Mouse (Mus musculus) midbrain, embryonic 13.5 days (tissue): ENCODE measurements around the gene Ccl1. TPM values are rescaled to one million over a fixed set of nuclear protein-coding genes. Genes with fewer than 3 reads are reported as not detected.

Experiments used
- ATAC-seq: fragments of 200-750 bp; cut with Nextera tagmentation; 2 replicates; pipeline ENCODE4 v1.8.0; 2017; ENCODE audit warnings: mild to moderate bottlenecking, moderate TSS enrichment, moderate library complexity
- H3K27ac ChIP-seq: fragments of 300-500 bp; sonication (generic); 2 replicates; pipeline ENCODE4 v1.5.1; 2015; ENCODE audit warnings: inconsistent platforms, mild to moderate bottlenecking, moderate library complexity
- H3K27me3 ChIP-seq: fragments of 300-500 bp; sonication (generic); 2 replicates; pipeline ENCODE4 v1.6.1; 2015; ENCODE audit warnings: mild to moderate bottlenecking, inconsistent platforms
- H3K36me3 ChIP-seq: fragments of 300-500 bp; sonication (generic); 2 replicates; pipeline ENCODE4 v1.6.1; 2015; ENCODE audit warnings: mild to moderate bottlenecking, inconsistent platforms
- H3K4me1 ChIP-seq: fragments of 300-500 bp; sonication (generic); replicated peaks from 2 replicates; pipeline ENCODE4 v1.6.1; 2015; ENCODE audit warnings: inconsistent platforms
- H3K4me2 ChIP-seq: fragments of 300-500 bp; sonication (generic); replicated peaks from 2 replicates; pipeline ENCODE4 v1.6.1; 2015; ENCODE audit warnings: moderate library complexity, mild to moderate bottlenecking, inconsistent platforms
- H3K4me3 ChIP-seq: fragments of 300-500 bp; sonication (generic); replicated peaks from 2 replicates; pipeline ENCODE4 v1.5.1; 2015; ENCODE audit warnings: mild to moderate bottlenecking, inconsistent platforms
- H3K9ac ChIP-seq: fragments of 300-500 bp; sonication (generic); replicated peaks from 2 replicates; pipeline ENCODE4 v1.6.1; 2015; ENCODE audit warnings: mild to moderate bottlenecking, inconsistent platforms
- H3K9me3 ChIP-seq: fragments of 300-500 bp; sonication (generic); 2 replicates; pipeline ENCODE4 v1.6.1; 2016; ENCODE audit warnings: mild to moderate bottlenecking, inconsistent platforms
- WGBS: fragments of 180-500 bp; shearing (Covaris S2); methylation state at CpG from one replicate; pipeline ENCODE4 v1.1.7; 2015; 5-methylcytosine and 5-hydroxymethylcytosine counted together
- polyA plus RNA-seq: library from polyadenylated mRNA; unstranded; fragments of >200 nt; fragmentation: Nextera tagmentation; extraction: Ambion mirVana; gene quantifications from 2 replicates; pipeline ENCODE4 v1.2.1, GENCODE M21; 2015

The Ccl1 gene
- polyA plus RNA-seq, 1 experiment from 2014 or later = 0.35 TPM

- no peak for ATAC-seq
- WGBS = 95% methylated on average over 3 of the region's 3 CpGs
- Histone ChIP-seq H3K9ac (no peak overlapping the region), H3K4me2 (no peak overlapping the region), H3K27ac (no peak overlapping the region), H3K9me3 (no peaks in the 10 kb centered on the region), H3K36me3 (no peaks in the 10 kb centered on the region), H3K4me3 (no peak overlapping the region), H3K27me3 (no peaks in the 10 kb centered on the region), H3K4me1 (no peaks in the 10 kb centered on the region)
These were observed 101.8 kb downstream of the Ccl1 start for GRCm38 (mm10) chr11:82203706-82204105.

- Histone ChIP-seq H3K4me2 (no peak overlapping the region), H3K4me1 (no peaks in the 10 kb centered on the region; the same call in 1 of the 2 replicates), H3K27ac (no peak overlapping the region), H3K9ac (no peak overlapping the region), H3K27me3 (peaks cover 12% of the 10 kb centered on the region; the same call in 1 of the 2 replicates), H3K4me3 (no peak overlapping the region), H3K36me3 (no peaks in the 10 kb centered on the region), H3K9me3 (no peaks in the 10 kb centered on the region)
- 85% methylated on average over 3 of the region's 3 CpGs for WGBS
- no peak for ATAC-seq
These were observed 107.7 kb downstream of the Ccl1 start for GRCm38 (mm10) chr11:82197774-82198173.

- 77% methylated on average over 2 of the region's 2 CpGs for WGBS
- H3K9me3 ChIP-seq = no peaks in the 10 kb centered on the region
These were observed 110.5 kb downstream of the Ccl1 start for GRCm38 (mm10) chr11:82194980-82195379.

GRCm38 (mm10) chr11:82193826-82194225, 111.7 kb downstream of the Ccl1 start:
- Histone ChIP-seq H3K9ac (no peak overlapping the region), H3K4me1 (peaks cover 9% of the 10 kb centered on the region), H3K4me2 (no peak overlapping the region), H3K27me3 (peaks cover 12% of the 10 kb centered on the region; the same call in 1 of the 2 replicates), H3K36me3 (no peaks in the 10 kb centered on the region), H3K9me3 (no peaks in the 10 kb centered on the region), H3K4me3 (no peak overlapping the region), H3K27ac (no peak overlapping the region)
- 43% methylated on average over 9 of the region's 9 CpGs for WGBS
- no peak for ATAC-seq

More at GRCm38 (mm10) chr11:82194980-82195379, 110.5 kb downstream of the Ccl1 start:
- Histone ChIP-seq H3K4me1 (peaks cover 5% of the 10 kb centered on the region), H3K36me3 (no peaks in the 10 kb centered on the region), H3K27ac (no peak overlapping the region), H3K4me3 (no peak overlapping the region), H3K27me3 (peaks cover 12% of the 10 kb centered on the region; the same call in 1 of the 2 replicates), H3K9ac (no peak overlapping the region), H3K4me2 (no peak overlapping the region)
- ATAC-seq = no peak

GRCm38 (mm10) chr11:82189782-82190563, 115.5 kb downstream of the Ccl1 start:
- H3K36me3 ChIP-seq = no peaks in the 10 kb centered on the region
- WGBS = 48% methylated on average over 13 of the region's 13 CpGs
- H3K4me2 ChIP-seq = no peak overlapping the region
- no peak overlapping the region for H3K4me3 ChIP-seq
- 0 out of 2 replicates have a peak overlapping the region, but pooled peaks have one; percentile 15 for H3K27ac ChIP-seq
- 0 out of 2 replicates have a peak, but pooled peaks have one; percentile 50 for ATAC-seq
- no peaks in the 10 kb centered on the region for H3K9me3 ChIP-seq
- H3K27me3 ChIP-seq = peaks cover 2% of the 10 kb centered on the region; the same call in 1 of the 2 replicates
- H3K4me1 ChIP-seq = peaks cover 9% of the 10 kb centered on the region
- H3K9ac ChIP-seq = no peak overlapping the region

- ATAC-seq = no peak
- H3K9ac ChIP-seq = no peak overlapping the region
- no peaks in the 10 kb centered on the region for H3K36me3 ChIP-seq
- H3K27ac ChIP-seq = no peak overlapping the region
- no peak overlapping the region for H3K4me2 ChIP-seq
- H3K4me1 ChIP-seq = peaks cover 9% of the 10 kb centered on the region
- H3K4me3 ChIP-seq = no peak overlapping the region
- no peaks in the 10 kb centered on the region for H3K9me3 ChIP-seq
- H3K27me3 ChIP-seq = no peaks in the 10 kb centered on the region
- WGBS = 89% methylated on average over 3 of the region's 3 CpGs
These were observed 119.8 kb downstream of the Ccl1 start for GRCm38 (mm10) chr11:82185684-82186083.

- no peak for ATAC-seq
- no peaks in the 10 kb centered on the region for H3K4me1 ChIP-seq
- H3K27me3 ChIP-seq = peaks cover 9% of the 10 kb centered on the region
- no peak overlapping the region for H3K4me2 ChIP-seq
- H3K9ac ChIP-seq = no peak overlapping the region
- no peaks in the 10 kb centered on the region for H3K9me3 ChIP-seq
- H3K27ac ChIP-seq = no peak overlapping the region
- H3K36me3 ChIP-seq = no peaks in the 10 kb centered on the region
- 49% methylated on average over 6 of the region's 6 CpGs for WGBS
- H3K4me3 ChIP-seq = no peak overlapping the region
These were observed 122.1 kb downstream of the Ccl1 start for GRCm38 (mm10) chr11:82183281-82183935.

DNA sequence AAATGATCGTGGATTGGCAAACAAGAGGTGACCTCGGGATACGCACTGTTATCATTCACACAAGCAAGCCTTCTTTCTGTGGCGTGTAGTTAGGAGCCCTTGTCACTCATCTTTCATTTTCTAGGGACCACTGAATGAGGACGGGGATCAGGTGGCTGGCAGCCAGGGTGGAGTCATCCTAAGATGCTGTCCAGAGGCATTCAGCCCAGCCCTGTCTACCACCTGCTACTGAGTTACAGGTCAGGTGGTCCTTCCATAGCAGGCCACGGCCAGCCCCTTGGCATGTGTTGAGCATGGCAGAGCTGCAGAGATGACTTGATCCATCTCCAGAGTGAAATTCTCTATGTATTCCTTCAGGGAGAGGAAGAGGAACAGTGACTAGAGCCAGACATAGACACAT, 123.1 kb downstream of the Ccl1 start:
- no peak overlapping the region for H3K4me3 ChIP-seq
- H3K27ac ChIP-seq = no peak overlapping the region
- WGBS = 88% methylated on average over 6 of the region's 6 CpGs
- no peaks in the 10 kb centered on the region for H3K36me3 ChIP-seq
- H3K9me3 ChIP-seq = no peaks in the 10 kb centered on the region
- no peak overlapping the region for H3K9ac ChIP-seq
- no peak overlapping the region for H3K4me2 ChIP-seq
- no peak for ATAC-seq
- H3K4me1 ChIP-seq = no peaks in the 10 kb centered on the region
- peaks cover 11% of the 10 kb centered on the region for H3K27me3 ChIP-seq

DNA sequence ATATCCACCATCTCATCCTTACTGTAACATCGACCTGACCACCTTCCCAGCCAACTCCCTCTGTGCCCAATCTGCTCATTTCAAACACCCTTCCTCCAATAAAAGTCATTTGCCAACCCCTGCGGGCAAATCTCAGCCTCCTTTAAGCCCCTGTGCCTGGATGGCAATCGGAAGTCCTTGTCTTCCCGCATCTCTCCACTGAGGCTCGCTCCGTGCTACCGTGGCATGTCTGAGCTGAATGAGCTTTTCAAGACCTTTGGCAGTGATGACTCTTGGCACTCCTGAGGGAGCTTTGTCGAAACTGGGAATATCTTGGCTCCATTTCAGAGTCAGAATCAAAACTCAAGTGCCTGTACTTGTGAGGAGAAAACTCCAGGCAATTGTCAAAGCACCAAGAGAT, 124.2 kb downstream of the Ccl1 start:
- Histone ChIP-seq H3K4me1 (no peaks in the 10 kb centered on the region), H3K27ac (no peak overlapping the region), H3K4me2 (no peak overlapping the region), H3K4me3 (no peak overlapping the region), H3K36me3 (no peaks in the 10 kb centered on the region), H3K9me3 (no peaks in the 10 kb centered on the region), H3K9ac (no peak overlapping the region), H3K27me3 (peaks cover 11% of the 10 kb centered on the region)
- ATAC-seq = no peak
- 84% methylated on average over 8 of the region's 8 CpGs for WGBS

DNA sequence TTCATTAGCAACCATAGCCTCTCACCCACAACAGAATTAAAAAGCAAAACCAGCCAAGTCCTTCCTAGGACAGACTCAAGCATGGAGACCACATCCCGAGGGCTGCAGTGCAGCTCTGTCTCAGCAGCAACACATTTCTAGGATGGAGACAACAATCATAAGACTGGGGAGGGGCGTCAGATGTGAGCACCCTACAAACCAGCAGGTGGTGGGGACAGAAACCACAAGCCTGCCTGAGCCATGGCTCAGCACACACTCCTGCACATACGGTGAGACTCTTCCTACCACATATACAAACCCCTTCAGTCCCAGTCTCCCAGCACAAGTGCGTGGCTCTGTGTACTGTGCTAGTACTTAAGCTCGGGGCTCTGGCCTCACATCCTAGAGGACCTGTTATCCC, 127.3 kb downstream of the Ccl1 start:
- H3K9me3 ChIP-seq = no peaks in the 10 kb centered on the region
- no peak overlapping the region for H3K27ac ChIP-seq
- H3K4me2 ChIP-seq = no peak overlapping the region
- peaks cover 11% of the 10 kb centered on the region for H3K27me3 ChIP-seq
- H3K4me3 ChIP-seq = no peak overlapping the region
- H3K4me1 ChIP-seq = no peaks in the 10 kb centered on the region
- 72% methylated on average over 5 of the region's 5 CpGs for WGBS
- ATAC-seq = 0 out of 2 replicates have a peak, but pooled peaks have one; percentile 20
- no peaks in the 10 kb centered on the region for H3K36me3 ChIP-seq
- no peak overlapping the region for H3K9ac ChIP-seq

DNA sequence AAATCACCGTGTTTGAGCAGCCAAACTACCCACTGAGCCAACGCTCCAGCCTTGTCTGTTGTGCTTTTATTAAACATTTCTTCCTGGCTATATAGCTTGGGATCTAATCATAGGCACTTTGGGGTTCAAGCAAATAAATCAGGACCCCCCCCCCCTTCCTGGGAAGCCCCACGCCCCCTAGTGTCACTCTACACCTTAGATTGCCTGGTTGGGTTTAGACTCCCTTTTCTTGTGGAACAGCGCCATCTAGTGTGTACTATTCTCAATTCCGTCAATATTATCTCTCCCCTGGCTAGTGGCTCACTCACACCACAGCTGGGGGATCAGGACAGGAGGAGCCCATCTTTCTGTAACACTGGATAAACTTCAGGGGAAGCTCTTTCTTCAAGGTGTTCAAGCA, 127.8 kb downstream of the Ccl1 start:
- Histone ChIP-seq H3K4me3 (no peak overlapping the region), H3K27ac (no peak overlapping the region), H3K4me1 (no peaks in the 10 kb centered on the region), H3K9me3 (no peaks in the 10 kb centered on the region), H3K36me3 (no peaks in the 10 kb centered on the region), H3K9ac (no peak overlapping the region), H3K4me2 (no peak overlapping the region), H3K27me3 (peaks cover 11% of the 10 kb centered on the region)
- 33% methylated on average over 5 of the region's 5 CpGs for WGBS
- ATAC-seq = 0 out of 2 replicates have a peak, but pooled peaks have one; percentile 62

DNA sequence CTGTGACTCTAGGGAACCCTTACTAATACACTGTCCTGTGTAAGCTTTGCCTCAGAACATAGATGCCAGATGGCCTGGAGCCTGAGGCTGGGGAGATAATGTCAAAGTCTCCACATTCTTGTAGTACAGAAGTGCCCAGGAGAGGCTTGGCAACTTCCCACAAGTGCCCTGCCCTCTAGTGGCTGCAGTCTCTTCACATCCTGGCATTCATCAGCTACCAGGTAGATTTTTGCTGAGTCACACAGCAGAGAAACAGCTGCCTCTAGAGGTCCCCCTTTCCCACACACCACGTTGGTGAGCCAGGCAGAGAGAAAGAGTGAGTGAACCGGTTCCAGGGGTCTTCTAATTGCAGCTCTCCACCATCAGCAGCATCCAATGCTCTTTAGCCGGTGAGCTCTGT, 130.7 kb downstream of the Ccl1 start:
- Histone ChIP-seq H3K4me3 (no peak overlapping the region), H3K4me2 (no peak overlapping the region), H3K9ac (no peak overlapping the region), H3K9me3 (no peaks in the 10 kb centered on the region), H3K27ac (no peak overlapping the region), H3K36me3 (no peaks in the 10 kb centered on the region), H3K27me3 (peaks cover 11% of the 10 kb centered on the region), H3K4me1 (no peaks in the 10 kb centered on the region)
- no peak for ATAC-seq
- WGBS = 25% methylated on average over 3 of the region's 3 CpGs
